Mouse (Mus musculus): Measurements from ENCODE around the gene Gpr3. TPM values are rescaled to one million over a fixed set of nuclear protein-coding genes. Genes with fewer than 3 reads are reported as not detected.
A peak's percentile ranks its signal among the peaks of the same experiment; 100 is the strongest.

Gpr3 gene
- polyA plus RNA-seq, 2 experiments from 2014 or later: not detected

- no peak for ATAC-seq
These were observed 21.1 kb upstream of the Gpr3 start for GRCm38 (mm10) chr4:133233285-133233976.

- ATAC-seq: no peak
These were observed 17.2 kb upstream of the Gpr3 start for GRCm38 (mm10) chr4:133229582-133229981.

- ATAC-seq: no peak
These were observed 15.3 kb upstream of the Gpr3 start for GRCm38 (mm10) chr4:133227636-133228035.

GRCm38 (mm10) chr4:133226073-133226472, 13.7 kb upstream of the Gpr3 start:
- no peak for ATAC-seq

GRCm38 (mm10) chr4:133223875-133224274, 11.5 kb upstream of the Gpr3 start:
- ATAC-seq: no peak

- ATAC-seq: no peak
These were observed 9.4 kb upstream of the Gpr3 start for GRCm38 (mm10) chr4:133221701-133222100.

GRCm38 (mm10) chr4:133220656-133221055, 8.3 kb upstream of the Gpr3 start:
- no peak for ATAC-seq

GRCm38 (mm10) chr4:133218745-133219144, 6.4 kb upstream of the Gpr3 start:
- ATAC-seq: no peak

- no peak for ATAC-seq
These were observed 5.3 kb upstream of the Gpr3 start for GRCm38 (mm10) chr4:133217641-133218040.

GRCm38 (mm10) chr4:133213661-133214060, 1.3 kb upstream of the Gpr3 start:
- no peak for ATAC-seq

- ATAC-seq: no peak
These were observed 893 bp upstream of the Gpr3 start for GRCm38 (mm10) chr4:133213268-133213590.

- peak; percentile 77 for ATAC-seq
These were observed 379 bp upstream of the Gpr3 start for GRCm38 (mm10) chr4:133212562-133213267.

- ATAC-seq: no peak
These were observed 1.4 kb downstream of the Gpr3 start for GRCm38 (mm10) chr4:133210788-133211390.

- no peak for ATAC-seq
These were observed 2.1 kb downstream of the Gpr3 start for GRCm38 (mm10) chr4:133210023-133210787.

GRCm38 (mm10) chr4:133209366-133209765, 3.0 kb downstream of the Gpr3 start:
- no peak for ATAC-seq

GRCm38 (mm10) chr4:133204379-133204778, 8.0 kb downstream of the Gpr3 start:
- no peak for ATAC-seq

- no peak for ATAC-seq
These were observed 8.7 kb downstream of the Gpr3 start for GRCm38 (mm10) chr4:133203591-133203990.

GRCm38 (mm10) chr4:133202254-133202653, 10.1 kb downstream of the Gpr3 start:
- no peak for ATAC-seq

GRCm38 (mm10) chr4:133201006-133201771, 11.1 kb downstream of the Gpr3 start:
- ATAC-seq: peak; percentile 61

- ATAC-seq: no peak
These were observed 12.0 kb downstream of the Gpr3 start for GRCm38 (mm10) chr4:133200343-133200742.

- ATAC-seq: no peak
These were observed 12.6 kb downstream of the Gpr3 start for GRCm38 (mm10) chr4:133199743-133200142.
